Comparison of ENCODE assay signal across 7 mouse cellular contexts in genomic region chr3:145293207-145293606, GRCm38 (mm10). TPM values are rescaled to one million over a fixed set of nuclear protein-coding genes. Genes with fewer than 3 reads are reported as not detected.
DNase-seq lines count a peak whose midpoint lies in the region; ATAC-seq lines count a peak whose summit lies in the region.

No protein-coding gene starts in this region.

- no peak overlapping the region for H3K27ac ChIP-seq in forebrain, embryonic 16.5 days (ENCODE audit: low read length)
- no peak overlapping the region for H3K27ac ChIP-seq in midbrain, embryonic 12.5 days (replicated peaks)

- peak overlapping the region; percentile 38 for H3K4me3 ChIP-seq in forebrain, embryonic 16.5 days (replicated peaks; ENCODE audit: low read length)
- peak overlapping the region; percentile 43 for H3K4me3 ChIP-seq in midbrain, embryonic 12.5 days

- H3K27me3 ChIP-seq in forebrain, embryonic 16.5 days (replicated peaks; ENCODE audit: control insufficient read depth, insufficient read depth, low read length): no peaks in the 10 kb centered on the region
- H3K27me3 ChIP-seq in midbrain, embryonic 12.5 days: peaks cover 5% of the 10 kb centered on the region; the same call in 1 of the 2 replicates

- H3K4me2 ChIP-seq in forebrain, embryonic 16.5 days (ENCODE audit: low read length): peak overlapping the region; percentile 65
- peak overlapping the region; percentile 84 for H3K4me2 ChIP-seq in midbrain, embryonic 12.5 days (replicated peaks)

- H3K36me3 ChIP-seq in forebrain, embryonic 16.5 days (ENCODE audit: control insufficient read depth, insufficient read depth): no peaks in the 10 kb centered on the region
- H3K36me3 ChIP-seq in midbrain, embryonic 12.5 days: no peaks in the 10 kb centered on the region

- peak; percentile 39 for DNase-seq in testis, postnatal 10 days (ENCODE audit: low spot score)
- DNase-seq in testis, postnatal 14 days (ENCODE audit: low spot score): no peak
- peak; percentile 67 for DNase-seq in kidney, postnatal 10 days
- no peak for DNase-seq in layer of hippocampus, postnatal 14 days (ENCODE audit: low spot score in 2 of 2)
- no peak for DNase-seq in spleen, postnatal 4 days (ENCODE audit: low spot score in 2 of 2)

- peaks cover 16% of the 10 kb centered on the region for H3K4me1 ChIP-seq in forebrain, embryonic 16.5 days (replicated peaks; ENCODE audit: control insufficient read depth, insufficient read depth, low read length)
- peaks cover 15% of the 10 kb centered on the region for H3K4me1 ChIP-seq in midbrain, embryonic 12.5 days

- H3K9ac ChIP-seq in forebrain, embryonic 16.5 days (replicated peaks; ENCODE audit: low read depth, low read length): peak overlapping the region; percentile 48
- peak overlapping the region; percentile 47 for H3K9ac ChIP-seq in midbrain, embryonic 12.5 days (replicated peaks)

- ATAC-seq in forebrain, embryonic 16.5 days: peak; percentile 30; the same call in 1 of the 2 replicates
- 0 out of 2 replicates have a peak, but pooled peaks have one; percentile 16 for ATAC-seq in midbrain, embryonic 12.5 days (ENCODE audit: low FRiP score, low read depth)

- no peaks in the 10 kb centered on the region for H3K9me3 ChIP-seq in forebrain, embryonic 16.5 days (ENCODE audit: control insufficient read depth, low read length)
- no peaks in the 10 kb centered on the region for H3K9me3 ChIP-seq in midbrain, embryonic 12.5 days

- WGBS in forebrain, embryonic 16.5 days: 0% methylated on average over 9 of the region's 9 CpGs
- 6% methylated on average over 9 of the region's 9 CpGs for WGBS in midbrain, embryonic 12.5 days

RNA-seq across cellular contexts. Expression of gene Col24a1, which starts 0.9 kb away (rescaled TPM):
- 0.27 and 0.39 TPM in 2 replicates for polyA plus RNA-seq in forebrain, embryonic 16.5 days (2015; fragmentation: Nextera tagmentation; extraction: Ambion mirVana)
- 0.52 and 0.68 TPM in 2 replicates for polyA plus RNA-seq in midbrain, embryonic 12.5 days (2016; fragmentation: Nextera tagmentation; extraction: Ambion mirVana)
- total RNA-seq in layer of hippocampus, postnatal 14 days (2021): 1 to 10 TPM in 1 of 2 experiments, under 1 TPM in 1; 0.30 to 1.2 TPM

Comparison
In these comparisons a context has a peak if more than half of its experiments do, and no peak if none do; other contexts are left out.
1. DNase-seq: peak in testis, postnatal 10 days (single experiment) and kidney, postnatal 10 days (single experiment); none in testis, postnatal 14 days (single experiment), layer of hippocampus, postnatal 14 days (0 of 2) and spleen, postnatal 4 days (0 of 2).